Mouse (Mus musculus) lung, postnatal 14 days (tissue): ENCODE results near the gene Usp15.
A peak's percentile ranks its signal among the peaks of the same experiment; 100 is the strongest.

Experiments
- DNase-seq: peaks from one replicate; pipeline ENCODE4 v3.0.0; 2021

Gene Usp15

GRCm38 (mm10) chr10:123100584-123100983 is 96.2 kb downstream of the Usp15 start:
- no peak for DNase-seq

GRCm38 (mm10) chr10:123094504-123094903 is 102.3 kb downstream of the Usp15 start:
- no peak for DNase-seq

GRCm38 (mm10) chr10:123092577-123092976 is 104.2 kb downstream of the Usp15 start:
- no peak for DNase-seq

- DNase-seq, result peak; percentile 49
Observed at GRCm38 (mm10) chr10:123091737-123092136, 105.1 kb downstream of the Usp15 start.

- DNase-seq, result no peak
Observed at GRCm38 (mm10) chr10:123089425-123089930, 107.3 kb downstream of the Usp15 start.

- DNase-seq, result no peak
Observed at GRCm38 (mm10) chr10:123086847-123087246, 109.9 kb downstream of the Usp15 start.

GRCm38 (mm10) chr10:123084900-123085641 is 111.7 kb downstream of the Usp15 start:
- DNase-seq, result no peak

GRCm38 (mm10) chr10:123084307-123084706 is 112.5 kb downstream of the Usp15 start:
- DNase-seq, result no peak

- DNase-seq, result peak; percentile 97
Observed at GRCm38 (mm10) chr10:123076245-123077023, 120.4 kb downstream of the Usp15 start, which contains the start of gene Mon2. TSS of gene Mon2 (minus strand) at chr10:123076505.

- peak; percentile 29 for DNase-seq
Observed at GRCm38 (mm10) chr10:123075751-123076242, 121.0 kb downstream of the Usp15 start.

- no peak for DNase-seq
Observed at GRCm38 (mm10) chr10:123071997-123072396, 124.8 kb downstream of the Usp15 start.

GRCm38 (mm10) chr10:123063021-123063420 is 133.8 kb downstream of the Usp15 start:
- no peak for DNase-seq

- peak; percentile 16 for DNase-seq
Observed at GRCm38 (mm10) chr10:123060831-123061230, 136.0 kb downstream of the Usp15 start.

- no peak for DNase-seq
Observed at GRCm38 (mm10) chr10:123057082-123057481, 139.7 kb downstream of the Usp15 start.

GRCm38 (mm10) chr10:123056463-123056862 is 140.3 kb downstream of the Usp15 start:
- no peak for DNase-seq

GRCm38 (mm10) chr10:123055205-123056000 is 141.4 kb downstream of the Usp15 start:
- no peak for DNase-seq
